Mouse (Mus musculus): ENCODE measurements around the gene Dnpep. TPM values are rescaled to one million over a fixed set of nuclear protein-coding genes. Genes with fewer than 3 reads are reported as not detected.

The Dnpep gene
- total RNA-seq (2012; rRNA removed) (34.7 and 35.9 TPM in 2 replicates), polyA plus RNA-seq (2012; ENCODE audit: insufficient read depth in 1 of 2, insufficient read length in 2 of 2, low read depth in 1 of 2, low replicate concordance in 2 of 2, missing spikeins in 1 of 2) (10 to 100 TPM in 1 of 2 experiments, not detected in 1; 59.3 TPM)

- peak; percentile 100 for DNase-seq (ENCODE audit: low read depth, low spot score)
- no peaks in the 10 kb centered on the region for H3K27me3 ChIP-seq (ENCODE audit: control insufficient read depth in 1 of 2, insufficient read depth in 2 of 2, low read length in 2 of 2)
- TF ChIP-seq NRF1 (IDR thresholded peaks at IDR 0.05; ENCODE audit: insufficient read depth, low read depth, low read length, poor library complexity, severe bottlenecking) = no peak; the same call in 1 of the 2 replicates
- peak; percentile 95 for TF ChIP-seq USF1 (IDR thresholded peaks at IDR 0.05; ENCODE audit: low read depth, low read length)
- peak; percentile 86 for TF ChIP-seq SIN3A (IDR thresholded peaks at IDR 0.05; ENCODE audit: low read length)
- TF ChIP-seq EP300 (IDR thresholded peaks at IDR 0.05; ENCODE audit: low read depth in 1 of 2, low read length in 2 of 2) = peak in 1 of 2 experiments; percentile 46; a peak in 2 of 4 replicates
- TF ChIP-seq UBTF (IDR thresholded peaks at IDR 0.05; ENCODE audit: borderline replicate concordance, insufficient read depth, low read depth, low read length) = no peak
- peak in 1 of 2 experiments; percentile 67; a peak in 2 of 4 replicates for TF ChIP-seq USF2 (IDR thresholded peaks at IDR 0.05; ENCODE audit: borderline replicate concordance in 1 of 2, insufficient read depth in 1 of 2, low read depth in 1 of 2, low read length in 2 of 2)
- peak; percentile 84 for TF ChIP-seq HCFC1 (IDR thresholded peaks at IDR 0.05; ENCODE audit: low read depth, low read length)
- TF ChIP-seq POLR2AphosphoS5 (IDR thresholded peaks at IDR 0.05; ENCODE audit: borderline replicate concordance, low read depth, low read length) = no peak
- no peak for TF ChIP-seq TAL1 (IDR thresholded peaks at IDR 0.05; ENCODE audit: low read length)
- TF ChIP-seq E2F4 (IDR thresholded peaks at IDR 0.05; ENCODE audit: borderline replicate concordance, low read depth, low read length) = no peak
- TF ChIP-seq GABPA (IDR thresholded peaks at IDR 0.05; ENCODE audit: low read depth, low read length) = peak; percentile 72; the same call in 1 of the 2 replicates
- TF ChIP-seq NELFE (IDR thresholded peaks at IDR 0.05; ENCODE audit: low read depth, low read length) = peak; percentile 33
- peak; percentile 92 for TF ChIP-seq MAX (IDR thresholded peaks at IDR 0.05; ENCODE audit: low read length)
- peak; percentile 21; the same call in 1 of the 2 replicates for TF ChIP-seq ZC3H11A (IDR thresholded peaks at IDR 0.05; ENCODE audit: low read depth, low read length)
- peak; percentile 20 for TF ChIP-seq RAD21 (IDR thresholded peaks at IDR 0.05; ENCODE audit: low read depth, low read length)
- TF ChIP-seq MEF2A (IDR thresholded peaks at IDR 0.05; ENCODE audit: extremely low read depth, insufficient replicate concordance, low read depth, low read length, poor library complexity, severe bottlenecking) = peak; percentile 63; the same call in 1 of the 2 replicates
- peak; percentile 73; the same call in 1 of the 2 replicates for TF ChIP-seq MAFK (IDR thresholded peaks at IDR 0.05; ENCODE audit: borderline replicate concordance, low read depth, low read length)
- peak; percentile 67 for TF ChIP-seq TCF12 (IDR thresholded peaks at IDR 0.05; ENCODE audit: low read depth, low read length)
- TF ChIP-seq ELF1 (IDR thresholded peaks at IDR 0.05; ENCODE audit: low read depth, low read length) = peak; percentile 65
- TF ChIP-seq CTCF (IDR thresholded peaks at IDR 0.05 in 2 of 3, conservative IDR thresholded peaks at IDR 0.05 in 1 of 3; ENCODE audit: control insufficient read depth in 1 of 3, insufficient read depth in 1 of 3, low read depth in 2 of 3, low read length in 3 of 3, poor library complexity in 1 of 3, severe bottlenecking in 1 of 3) = peak; percentile 56 to 87 (median 84)
- no peak for TF ChIP-seq ZNF384 (IDR thresholded peaks at IDR 0.05; ENCODE audit: low read depth, low read length)
- peak; percentile 48 for TF ChIP-seq SMC3 (IDR thresholded peaks at IDR 0.05; ENCODE audit: low read depth, low read length)
- no peak for TF ChIP-seq ZMIZ1 (IDR thresholded peaks at IDR 0.05; ENCODE audit: low read depth, low read length)
- TF ChIP-seq CHD1 (IDR thresholded peaks at IDR 0.05; ENCODE audit: low read depth, low read length) = no peak
- peak; percentile 99 for TF ChIP-seq MAZ (IDR thresholded peaks at IDR 0.05; ENCODE audit: low read depth, low read length)
- no peak; the same call in 1 of the 2 replicates for TF ChIP-seq KAT2A (conservative IDR thresholded peaks at IDR 0.05; ENCODE audit: low read depth, low read length)
- no peak for TF ChIP-seq MYB (IDR thresholded peaks at IDR 0.05; ENCODE audit: low read depth, low read length)
- no peak for TF ChIP-seq CHD2 (IDR thresholded peaks at IDR 0.05; ENCODE audit: low read length)
- peak; percentile 86 for TF ChIP-seq MXI1 (IDR thresholded peaks at IDR 0.05; ENCODE audit: low read depth, low read length)
- TF ChIP-seq POLR2A (IDR thresholded peaks at IDR 0.05; ENCODE audit: control insufficient read depth in 1 of 2, insufficient read depth in 1 of 2, low read depth in 1 of 2, low read length in 2 of 2, poor library complexity in 1 of 2) = no peak
- TF ChIP-seq ZKSCAN1 (IDR thresholded peaks at IDR 0.05; ENCODE audit: low read depth, low read length) = 0 out of 2 replicates have a peak, but pooled peaks have one; percentile 14
- peak; percentile 73 for TF ChIP-seq MYC (IDR thresholded peaks at IDR 0.05; ENCODE audit: low read depth, low read length)
- TF ChIP-seq RCOR1 (IDR thresholded peaks at IDR 0.05; ENCODE audit: low read depth, low read length) = peak; percentile 59; the same call in 1 of the 2 replicates
These were observed at the start of gene Dnpep for GRCm38 (mm10) chr1:75317241-75318201. Gene Dnpep, minus strand, starts transcription at chr1:75317990.

More at GRCm38 (mm10) chr1:75317241-75318201, at the start of gene Dnpep:
- no peaks in the 10 kb centered on the region; a peak in 2 of 4 replicates for H3K36me3 ChIP-seq (ENCODE audit: control insufficient read depth in 1 of 2, insufficient read depth in 2 of 2, low read length in 2 of 2)
- H3K27ac ChIP-seq (ENCODE audit: control insufficient read depth, low read depth, low read length) = peak within 1 kb of the TSS; percentile 57
- H3K9ac ChIP-seq (ENCODE audit: control insufficient read depth, low read depth, low read length, poor library complexity, severe bottlenecking) = peak within 1 kb of the TSS; percentile 73
- H3K4me1 ChIP-seq (ENCODE audit: control insufficient read depth in 1 of 2, insufficient read depth in 2 of 2, low read length in 2 of 2) = peaks cover 3 to 4% of the 10 kb centered on the region in 2 experiments; a peak in 2 of 4 replicates
- no peaks in the 10 kb centered on the region for H3K9me3 ChIP-seq (replicated peaks; ENCODE audit: insufficient read depth, low read length)
- H3K4me3 ChIP-seq (ENCODE audit: control insufficient read depth in 1 of 2, insufficient read depth in 1 of 2, low read depth in 2 of 2, low read length in 2 of 2) = peak within 1 kb of the TSS; percentile 80 to 91
- H3K79me2 ChIP-seq (ENCODE audit: control insufficient read depth, insufficient read depth, low read length, poor library complexity) = no peaks in the 10 kb centered on the region

Measured in MEL (cell line).